Mouse (Mus musculus) cerebellum, adult 11 months (tissue): ENCODE measurements at regions not wholly inside any gene's neighbourhood (a gene's known extent, or its start where the extent isn't known, plus 50 kb on each side); places are given as distances from the start of the nearest gene placed in this dataset.

Source experiments
- DNase-seq: peaks from one replicate; pipeline ENCODE4 v3.0.0; 2022

GRCm38 (mm10) chr9:47133873-47134272 is 135.3 kb downstream of the Gm4791 start:
- no peak for DNase-seq

- DNase-seq = no peak
These were observed 135.9 kb downstream of the Gm4791 start for GRCm38 (mm10) chr9:47134479-47134878.

- DNase-seq = no peak
These were observed 138.1 kb downstream of the Gm4791 start for GRCm38 (mm10) chr9:47136641-47137040.

GRCm38 (mm10) chr9:47153471-47153870 is 154.9 kb downstream of the Gm4791 start:
- no peak for DNase-seq

GRCm38 (mm10) chr9:47165480-47166131 is 167.1 kb downstream of the Gm4791 start:
- DNase-seq = no peak

- no peak for DNase-seq
These were observed 169.2 kb downstream of the Gm4791 start for GRCm38 (mm10) chr9:47167681-47168240.

GRCm38 (mm10) chr9:47176044-47176443 is 177.5 kb downstream of the Gm4791 start:
- DNase-seq = no peak

- DNase-seq = no peak
These were observed 219.6 kb downstream of the Gm4791 start for GRCm38 (mm10) chr9:47218101-47218500.

GRCm38 (mm10) chr9:47223536-47223935 is 225.0 kb downstream of the Gm4791 start:
- DNase-seq = no peak

GRCm38 (mm10) chr9:47224249-47224648 is 225.7 kb downstream of the Gm4791 start:
- DNase-seq = no peak

- DNase-seq = peak; percentile 87
These were observed 228.1 kb downstream of the Gm4791 start for GRCm38 (mm10) chr9:47226476-47227271.

GRCm38 (mm10) chr9:47227298-47227697 is 228.8 kb downstream of the Gm4791 start:
- no peak for DNase-seq

GRCm38 (mm10) chr9:47228736-47229135 is 230.2 kb downstream of the Gm4791 start:
- DNase-seq = no peak

- no peak for DNase-seq
These were observed 230.8 kb downstream of the Gm4791 start for GRCm38 (mm10) chr9:47229296-47229695.

- DNase-seq = peak; percentile 84
These were observed 242.4 kb downstream of the Gm4791 start for GRCm38 (mm10) chr9:47240950-47241349.

- DNase-seq = no peak
These were observed 243.5 kb downstream of the Gm4791 start for GRCm38 (mm10) chr9:47242051-47242450.

- no peak for DNase-seq
These were observed 244.0 kb downstream of the Gm4791 start for GRCm38 (mm10) chr9:47242526-47242925.

- no peak for DNase-seq
These were observed 250.5 kb downstream of the Gm4791 start for GRCm38 (mm10) chr9:47249029-47249428.

- DNase-seq = no peak
These were observed 252.6 kb downstream of the Gm4791 start for GRCm38 (mm10) chr9:47251160-47251559.

GRCm38 (mm10) chr9:47253836-47254657 is 255.5 kb downstream of the Gm4791 start:
- DNase-seq = no peak

GRCm38 (mm10) chr9:47265946-47266490 is 264.0 kb upstream of the Cadm1 start:
- no peak for DNase-seq

- no peak for DNase-seq
These were observed 253.5 kb upstream of the Cadm1 start for GRCm38 (mm10) chr9:47276303-47277005.
